Mouse (Mus musculus) cerebellum, adult 2 months (tissue): ENCODE data around the gene Nr2e3. TPM values are rescaled to one million over a fixed set of nuclear protein-coding genes. Genes with fewer than 3 reads are reported as not detected.
A peak's percentile ranks its signal among the peaks of the same experiment; 100 is the strongest.

Experiments
- DNase-seq, 2 experiments: peaks; one replicate each; pipeline ENCODE4 v3.0.0; 2021
- H3K27ac ChIP-seq: fragments of 200-500 bp; 2 replicates; pipeline ENCODE4 v1.5.1; 2012; ENCODE audit warnings: low read length, control low read depth, inconsistent platforms; ENCODE audit not compliant: insufficient read depth
- H3K27me3 ChIP-seq: fragments of 200-500 bp; 2 replicates; pipeline ENCODE4 v1.6.1; 2012; ENCODE audit warnings: inconsistent platforms, mild to moderate bottlenecking, low read length, moderate library complexity; ENCODE audit not compliant: control insufficient read depth, insufficient read depth
- H3K4me1 ChIP-seq: fragments of 200-500 bp; 2 replicates; pipeline ENCODE4 v1.6.1; 2011; ENCODE audit warnings: low read length; ENCODE audit not compliant: control insufficient read depth, insufficient read depth
- H3K4me3 ChIP-seq: fragments of 200-500 bp; replicated peaks from 2 replicates; pipeline ENCODE3; 2011; ENCODE audit warnings: mild to moderate bottlenecking, low read depth, low read length, control low read depth; ENCODE audit not compliant: insufficient read depth
- CTCF ChIP-seq: fragments of 200-500 bp; IDR thresholded peaks from 2 replicates; pipeline ENCODE4 v1.5.1; 2011; ENCODE audit warnings: low read depth, mild to moderate bottlenecking, control low read depth, low read length, moderate library complexity, borderline replicate concordance; ENCODE audit not compliant: insufficient read depth
- POLR2A ChIP-seq: fragments of 200-500 bp; IDR thresholded peaks from 2 replicates; pipeline ENCODE4 v1.6.1; 2011; ENCODE audit warnings: low read length, control low read depth, borderline replicate concordance; ENCODE audit not compliant: insufficient read depth
- WGBS: fragments of 180-500 bp; shearing (Covaris S2); methylation state at CpG from one replicate; pipeline ENCODE4 v1.1.7; 2018; 5-methylcytosine and 5-hydroxymethylcytosine counted together
- polyA plus RNA-seq: library from polyadenylated mRNA; depleted of rRNA; stranded (reverse); fragments of >200 nt; gene quantifications from 2 replicates; pipeline ENCODE4 v1.2.3, GENCODE M21; 2012; rRNA removed

Gene Nr2e3
- not detected in 2 replicates for polyA plus RNA-seq

DNA sequence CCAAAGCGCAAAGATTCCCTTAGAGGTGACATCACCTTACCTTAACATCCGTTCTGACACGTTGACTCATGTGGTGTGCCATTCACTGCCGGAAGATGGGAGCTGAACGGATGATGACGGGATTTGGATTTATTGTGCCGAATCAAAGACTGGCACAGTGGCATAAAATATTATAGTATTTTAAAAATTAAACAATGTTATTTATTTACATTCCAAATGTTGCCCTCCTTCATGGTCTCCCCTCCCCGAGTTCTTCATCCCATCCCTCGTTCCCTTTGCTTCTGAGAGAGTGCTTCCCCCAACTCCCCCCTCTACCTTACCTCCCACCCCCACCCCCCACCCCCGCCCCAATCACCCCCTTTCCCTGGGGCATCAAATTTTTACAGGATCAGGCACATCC lies at the start of gene Nr2e3:
TSS of gene Nr2e3 (minus strand) at position 101 of the 400 bp plus-strand sequence.
- H3K4me3 ChIP-seq = no peak within 1 kb of the TSS
- H3K27ac ChIP-seq = no peak within 1 kb of the TSS
- peaks cover 3% of the 10 kb centered on the region; the same call in 1 of the 2 replicates for H3K4me1 ChIP-seq
- 93% methylated on average over 10 of the region's 10 CpGs for WGBS
- TF ChIP-seq CTCF = no peak
- TF ChIP-seq POLR2A = no peak
- no peaks in the 10 kb centered on the region for H3K27me3 ChIP-seq
- DNase-seq = no peak

DNA sequence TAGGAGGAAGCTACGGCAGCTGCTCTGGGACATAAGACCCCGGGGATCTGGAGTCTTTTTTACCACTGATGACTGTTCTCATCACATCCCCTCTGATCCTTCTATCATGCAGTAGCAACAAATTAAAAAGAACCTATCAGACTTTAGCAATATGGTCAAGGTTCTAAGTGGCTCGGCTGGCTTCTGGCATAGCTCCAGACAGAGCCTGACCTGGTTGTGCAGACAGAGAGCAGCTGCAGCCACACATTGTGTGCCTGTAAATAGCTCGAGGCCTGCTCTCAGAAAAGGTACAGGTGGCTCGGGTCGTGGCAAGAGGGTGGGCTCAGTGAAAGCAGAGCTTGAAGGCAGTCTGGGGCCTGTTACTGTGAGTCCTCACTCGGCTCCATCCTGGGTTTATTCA lies 48.5 kb upstream of the Nr2e3 start:
- H3K27ac ChIP-seq = no peak overlapping the region
- TF ChIP-seq POLR2A (no peak), CTCF (no peak)
- H3K27me3 ChIP-seq = no peaks in the 10 kb centered on the region
- DNase-seq = peak; percentile 13 to 14
- WGBS = 29% methylated on average over 7 of the region's 7 CpGs
- no peaks in the 10 kb centered on the region for H3K4me1 ChIP-seq
- H3K4me3 ChIP-seq = no peak overlapping the region

DNA sequence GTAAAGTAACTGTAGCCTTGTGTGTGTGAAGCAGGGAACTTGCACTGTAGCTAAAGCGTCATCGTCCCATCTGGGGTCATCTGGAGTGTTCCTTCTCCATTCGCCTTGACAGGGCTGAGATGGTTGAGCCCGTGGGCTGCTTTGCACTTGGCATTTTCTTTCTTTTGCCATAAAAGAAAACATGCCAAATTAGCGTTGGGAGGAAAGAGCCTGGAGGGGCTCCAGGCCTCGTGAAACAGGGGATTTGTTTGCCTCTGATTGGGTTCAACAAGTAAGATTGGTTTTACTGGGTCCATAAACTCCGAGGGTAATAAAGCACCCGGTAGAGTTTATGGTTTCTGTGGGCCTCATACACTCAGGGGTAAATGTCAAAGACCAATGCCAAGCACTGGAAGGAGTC lies 41.9 kb upstream of the Nr2e3 start:
- Histone ChIP-seq H3K4me1 (no peaks in the 10 kb centered on the region), H3K27ac (no peak overlapping the region), H3K4me3 (no peak overlapping the region), H3K27me3 (no peaks in the 10 kb centered on the region)
- no peak for TF ChIP-seq POLR2A
- no peak for TF ChIP-seq CTCF
- WGBS = 63% methylated on average over 8 of the region's 8 CpGs
- DNase-seq = no peak

DNA sequence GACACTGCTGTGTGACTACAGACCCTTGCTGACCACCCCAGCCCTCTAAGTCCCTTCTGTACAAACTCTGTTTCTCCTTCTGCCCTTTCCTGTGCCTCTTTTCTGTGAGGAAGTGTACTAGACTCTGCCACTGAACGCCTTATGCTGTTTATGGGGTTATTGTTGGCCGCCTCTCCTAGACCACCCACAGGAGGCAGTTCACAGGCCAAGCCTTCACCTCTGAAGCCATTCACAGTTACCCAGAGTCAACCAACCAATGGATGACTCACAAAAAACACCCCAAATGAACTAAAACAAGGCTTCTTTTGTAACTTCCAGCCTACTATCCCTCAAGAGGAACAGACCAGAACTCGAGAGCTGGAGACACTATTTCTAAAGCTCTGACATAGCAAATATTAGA lies 41.0 kb upstream of the Nr2e3 start:
- H3K4me1 ChIP-seq = no peaks in the 10 kb centered on the region
- no peak overlapping the region for H3K27ac ChIP-seq
- H3K4me3 ChIP-seq = no peak overlapping the region
- H3K27me3 ChIP-seq = no peaks in the 10 kb centered on the region
- TF ChIP-seq CTCF = no peak
- TF ChIP-seq POLR2A = no peak
- no peak for DNase-seq
- 69% methylated on average over 3 of the region's 3 CpGs for WGBS

DNA sequence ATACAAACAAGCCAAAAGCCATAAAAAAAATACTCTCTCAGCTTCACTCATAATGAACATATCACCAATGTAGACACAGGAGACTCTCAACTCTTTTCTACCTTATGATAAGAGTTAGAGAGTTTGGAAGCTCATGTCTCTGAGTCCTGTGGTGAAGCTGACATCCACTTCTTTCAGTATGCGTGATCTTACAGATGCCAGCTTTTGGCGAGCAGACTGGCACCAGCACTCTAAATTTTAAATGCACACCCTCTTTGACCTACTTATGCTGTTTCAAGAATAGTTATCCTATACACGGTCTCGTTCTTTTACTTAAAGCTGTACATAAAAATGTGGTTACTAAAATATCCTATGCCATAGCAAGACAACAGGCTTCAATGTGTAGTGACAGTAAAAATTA lies 37.3 kb upstream of the Nr2e3 start:
- WGBS = 79% methylated on average over 4 of the region's 4 CpGs
- H3K27ac ChIP-seq = no peak overlapping the region

DNA sequence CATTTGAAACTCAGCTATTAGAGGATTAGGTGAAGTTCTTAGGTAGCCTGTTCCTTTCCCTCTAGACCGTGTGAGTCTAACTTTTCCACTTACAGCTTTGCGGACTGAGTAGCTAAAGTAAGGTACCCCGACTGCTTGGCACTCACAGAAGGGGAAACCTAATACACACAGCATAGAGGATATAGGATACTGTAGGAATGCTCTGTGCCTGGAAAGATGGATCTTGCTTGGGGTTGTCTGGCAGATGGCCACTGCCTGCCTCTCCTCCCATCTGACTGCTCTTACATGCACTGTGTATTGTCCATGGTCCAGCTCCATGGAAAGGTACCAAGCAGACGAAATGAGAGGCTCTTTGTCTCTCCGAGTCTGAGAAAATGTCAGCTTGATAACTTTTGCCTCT lies 30.9 kb upstream of the Nr2e3 start:
- no peak overlapping the region for H3K27ac ChIP-seq
- H3K27me3 ChIP-seq = no peaks in the 10 kb centered on the region
- TF ChIP-seq POLR2A (no peak), CTCF (no peak)
- no peak for DNase-seq
- H3K4me3 ChIP-seq = no peak overlapping the region
- 62% methylated on average over 5 of the region's 5 CpGs for WGBS
- no peaks in the 10 kb centered on the region for H3K4me1 ChIP-seq

More for the DNA sequence above, 37.3 kb upstream of the Nr2e3 start:
- H3K27me3 ChIP-seq = no peaks in the 10 kb centered on the region
- H3K4me1 ChIP-seq = no peaks in the 10 kb centered on the region
- DNase-seq = no peak
- no peak for TF ChIP-seq CTCF
- no peak overlapping the region for H3K4me3 ChIP-seq

DNA sequence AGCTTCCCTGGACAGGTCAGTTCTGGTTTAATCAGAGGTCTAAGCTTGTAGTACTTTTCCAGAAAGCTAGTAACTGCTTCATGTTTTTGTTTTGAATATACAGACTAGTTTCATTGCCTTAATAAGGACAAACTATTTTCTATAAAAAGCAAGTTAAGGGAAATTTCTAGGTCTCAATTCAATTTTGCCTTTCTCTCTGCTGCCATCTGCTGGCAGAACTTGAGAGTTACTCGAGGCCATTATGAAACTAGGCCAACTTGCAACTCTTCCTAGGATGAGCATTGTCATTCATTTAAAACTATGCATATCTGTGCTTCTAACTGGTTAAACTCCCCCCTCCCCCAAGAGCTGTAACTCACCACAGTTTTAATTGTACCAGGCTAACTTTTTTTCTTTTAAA lies 29.4 kb upstream of the Nr2e3 start:
- no peak overlapping the region for H3K27ac ChIP-seq
- TF ChIP-seq CTCF (peak; percentile 43; the same call in 1 of the 2 replicates), POLR2A (no peak)
- no peak overlapping the region for H3K4me3 ChIP-seq
- 0% methylated on average over 1 of the region's 1 CpGs for WGBS
- peak; percentile 36 to 53 for DNase-seq
- H3K4me1 ChIP-seq = no peaks in the 10 kb centered on the region
- no peaks in the 10 kb centered on the region for H3K27me3 ChIP-seq

DNA sequence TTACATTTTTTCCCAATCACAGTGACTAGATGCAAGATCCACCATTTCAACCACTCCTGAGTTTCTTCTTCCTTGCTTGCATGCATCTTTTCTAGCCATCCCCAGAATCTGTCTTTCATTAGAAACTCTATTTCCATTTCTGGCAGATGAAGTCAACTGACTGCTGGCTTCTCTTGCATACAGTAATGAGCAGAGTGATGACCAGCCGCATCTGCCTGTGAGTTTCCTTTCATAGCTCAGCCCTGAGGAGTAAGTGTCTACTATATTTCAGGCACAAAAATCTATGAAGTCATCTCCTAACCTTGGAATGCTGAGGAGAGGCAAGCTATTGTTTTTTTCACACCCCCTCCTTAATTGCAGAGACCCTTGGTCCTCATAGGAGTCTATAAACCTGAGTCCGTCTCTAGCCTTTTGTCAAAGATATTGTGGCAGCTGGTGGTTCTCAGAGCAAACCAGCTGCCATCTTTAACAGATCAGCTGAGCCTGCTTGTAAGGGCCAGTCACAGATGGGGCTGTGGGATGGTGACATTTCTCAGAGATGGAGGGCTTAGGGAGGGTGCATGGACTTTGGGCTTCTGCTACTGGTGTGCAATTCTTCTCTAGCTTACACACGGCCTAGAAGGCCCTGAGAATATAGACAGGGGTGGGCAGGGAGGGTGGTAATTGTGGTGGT lies 25.6 kb upstream of the Nr2e3 start:
- TF ChIP-seq POLR2A (no peak), CTCF (no peak)
- Histone ChIP-seq H3K27ac (no peak overlapping the region), H3K4me3 (no peak overlapping the region), H3K27me3 (no peaks in the 10 kb centered on the region), H3K4me1 (no peaks in the 10 kb centered on the region)
- WGBS = 65% methylated on average over 3 of the region's 3 CpGs
- no peak for DNase-seq
